Mouse (Mus musculus) embryonic fibroblast, embryonic 13.5 days (primary cell): ENCODE results near the gene Hsd11b2.

Source experiments
- CTCF ChIP-seq: IDR thresholded peaks from 2 replicates; pipeline ENCODE4 v1.5.1; 2011; ENCODE audit warnings: mild to moderate bottlenecking, control low read depth, low read length, moderate library complexity, borderline replicate concordance; ENCODE audit not compliant: insufficient read depth
- POLR2A ChIP-seq: IDR thresholded peaks from 2 replicates; pipeline ENCODE4 v1.6.1; 2011; ENCODE audit warnings: low read depth, mild to moderate bottlenecking, control low read depth, low read length, moderate library complexity

GRCm38 (mm10) chr8:105514656-105515055 is 3.9 kb upstream of the Hsd11b2 start:
- TF ChIP-seq CTCF (no peak), POLR2A (no peak)
